Mouse (Mus musculus) olfactory bulb, adult 2 months (tissue): Measurements from ENCODE around the gene Slc15a5.

Experiments
- CTCF ChIP-seq: fragments of 200-500 bp; IDR thresholded peaks from 2 replicates; pipeline ENCODE4 v1.5.1; 2012; ENCODE audit warnings: low read depth, mild to moderate bottlenecking, low read length, moderate library complexity; ENCODE audit not compliant: insufficient read depth
- POLR2A ChIP-seq: fragments of 200-500 bp; IDR thresholded peaks from 2 replicates; pipeline ENCODE4 v1.6.1; 2012; ENCODE audit warnings: mild to moderate bottlenecking, low read depth, low read length, moderate library complexity; ENCODE audit not compliant: insufficient read depth

DNA sequence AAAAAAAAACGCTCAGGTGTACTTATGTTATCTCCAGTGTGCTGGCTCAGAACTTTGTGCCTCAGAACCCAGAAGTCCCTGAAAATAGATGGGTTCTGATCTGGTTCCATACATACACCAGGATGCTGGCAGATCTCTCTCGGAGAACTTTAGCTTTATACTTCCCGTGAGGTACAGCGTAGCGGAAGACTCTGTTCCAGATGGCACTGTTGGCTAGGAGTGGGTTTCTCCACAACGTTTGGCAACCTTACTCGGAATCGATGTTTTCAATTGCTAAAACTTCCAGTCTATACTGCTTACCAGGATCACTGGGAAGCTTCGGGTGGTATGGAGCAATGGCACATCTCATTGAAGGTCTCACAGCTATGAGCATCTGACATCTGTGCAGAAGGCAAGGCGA lies 9.8 kb downstream of the Slc15a5 start:
- no peak for TF ChIP-seq POLR2A
- TF ChIP-seq CTCF, result no peak
